Mouse (Mus musculus): ENCODE results near the gene Lce3e. TPM values are rescaled to one million over a fixed set of nuclear protein-coding genes. Genes with fewer than 3 reads are reported as not detected.
A peak's percentile ranks its signal among the peaks of the same experiment; 100 is the strongest.

Lce3e gene
- not detected in 2 replicates for polyA plus RNA-seq (2014; fragmentation: Nextera tagmentation; extraction: Ambion mirVana)

GRCm38 (mm10) chr3:92966761-92967160 is at the start of gene Lce3e:
Lce3e (plus strand) TSS chr3:92967061.
- no peaks in the 10 kb centered on the region for H3K27me3 ChIP-seq (replicated peaks; ENCODE audit: control insufficient read depth, insufficient read depth, low read length)
- no peak for DNase-seq (ENCODE audit: low spot score)
- no peak within 1 kb of the TSS for H3K9ac ChIP-seq (ENCODE audit: low read length)
- no peak within 1 kb of the TSS for H3K4me3 ChIP-seq (ENCODE audit: low read depth, low read length)
- no peak within 1 kb of the TSS for H3K4me2 ChIP-seq (ENCODE audit: low read length)
- no peaks in the 10 kb centered on the region for H3K9me3 ChIP-seq (ENCODE audit: control insufficient read depth, low read length)
- no peaks in the 10 kb centered on the region for H3K4me1 ChIP-seq (replicated peaks; ENCODE audit: control insufficient read depth, insufficient read depth, low read length)
- 85% methylated on average over 2 of the region's 2 CpGs for WGBS
- no peak within 1 kb of the TSS for H3K27ac ChIP-seq (ENCODE audit: low read depth)
- no peaks in the 10 kb centered on the region for H3K36me3 ChIP-seq (ENCODE audit: control insufficient read depth, insufficient read depth, low read length)
- ATAC-seq (replicated peaks; ENCODE audit: low FRiP score, low TSS enrichment, low read depth) = no peak

- H3K27me3 ChIP-seq (replicated peaks; ENCODE audit: control insufficient read depth, insufficient read depth, low read length) = no peaks in the 10 kb centered on the region
- WGBS = 63% methylated on average over 4 of the region's 4 CpGs
- no peaks in the 10 kb centered on the region for H3K9me3 ChIP-seq (ENCODE audit: control insufficient read depth, low read length)
- no peaks in the 10 kb centered on the region for H3K36me3 ChIP-seq (ENCODE audit: control insufficient read depth, insufficient read depth, low read length)
- ATAC-seq (replicated peaks; ENCODE audit: low FRiP score, low TSS enrichment, low read depth) (no peak), DNase-seq (ENCODE audit: low spot score) (no peak)
- no peak overlapping the region for H3K27ac ChIP-seq (ENCODE audit: low read depth)
- no peaks in the 10 kb centered on the region for H3K4me1 ChIP-seq (replicated peaks; ENCODE audit: control insufficient read depth, insufficient read depth, low read length)
- H3K9ac ChIP-seq (ENCODE audit: low read length) = no peak overlapping the region
- no peak overlapping the region for H3K4me2 ChIP-seq (ENCODE audit: low read length)
- H3K4me3 ChIP-seq (ENCODE audit: low read depth, low read length) = no peak overlapping the region
Observed at GRCm38 (mm10) chr3:92920364-92920763, 46.5 kb upstream of the Lce3e start.

- H3K27me3 ChIP-seq (replicated peaks; ENCODE audit: control insufficient read depth, insufficient read depth, low read length) = no peaks in the 10 kb centered on the region
- 74% methylated on average over 2 of the region's 2 CpGs for WGBS
- no peak within 1 kb of the TSS for H3K4me2 ChIP-seq (ENCODE audit: low read length)
- no peak within 1 kb of the TSS for H3K4me3 ChIP-seq (ENCODE audit: low read depth, low read length)
- DNase-seq (ENCODE audit: low spot score) = no peak
- no peak for ATAC-seq (replicated peaks; ENCODE audit: low FRiP score, low TSS enrichment, low read depth)
- H3K27ac ChIP-seq (ENCODE audit: low read depth) = no peak within 1 kb of the TSS
- H3K4me1 ChIP-seq (replicated peaks; ENCODE audit: control insufficient read depth, insufficient read depth, low read length) = no peaks in the 10 kb centered on the region
- H3K9ac ChIP-seq (ENCODE audit: low read length) = no peak within 1 kb of the TSS
- no peaks in the 10 kb centered on the region for H3K9me3 ChIP-seq (ENCODE audit: control insufficient read depth, low read length)
- H3K36me3 ChIP-seq (ENCODE audit: control insufficient read depth, insufficient read depth, low read length) = no peaks in the 10 kb centered on the region
Observed at GRCm38 (mm10) chr3:92926130-92926529, 40.7 kb upstream of the Lce3e start, which contains the start of gene Lce3a. Lce3a (minus strand) TSS chr3:92926230.

DNA sequence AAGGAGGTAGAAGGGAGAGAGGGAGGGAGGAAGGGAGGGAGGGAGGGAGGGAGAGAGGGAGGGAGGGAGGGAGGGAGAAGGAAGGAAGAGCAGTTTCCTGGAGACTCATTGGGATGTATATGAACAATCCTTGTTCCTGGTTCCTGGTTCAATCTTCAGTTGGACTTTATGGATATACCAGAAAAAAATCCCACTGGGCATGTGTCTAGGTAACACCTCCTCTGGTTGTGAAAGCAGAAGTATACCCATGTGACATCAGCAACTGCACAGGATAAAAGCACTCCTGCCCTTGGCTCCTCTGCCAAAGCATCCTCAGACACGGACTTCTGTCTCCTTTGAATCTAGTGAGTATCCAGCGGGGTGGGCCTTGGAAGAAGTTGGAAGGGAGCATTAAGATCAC is 34.2 kb upstream of the Lce3e start, which contains the start of gene Lce3b:
Gene Lce3b (plus strand): TSS at position 301 of the 400 bp plus-strand sequence.
- DNase-seq (ENCODE audit: low spot score) (no peak), ATAC-seq (replicated peaks; ENCODE audit: low FRiP score, low TSS enrichment, low read depth) (no peak)
- Histone ChIP-seq H3K9ac (ENCODE audit: low read length) (no peak within 1 kb of the TSS), H3K4me2 (ENCODE audit: low read length) (no peak within 1 kb of the TSS), H3K27me3 (replicated peaks; ENCODE audit: control insufficient read depth, insufficient read depth, low read length) (no peaks in the 10 kb centered on the region), H3K4me3 (ENCODE audit: low read depth, low read length) (no peak within 1 kb of the TSS), H3K9me3 (ENCODE audit: control insufficient read depth, low read length) (no peaks in the 10 kb centered on the region), H3K4me1 (replicated peaks; ENCODE audit: control insufficient read depth, insufficient read depth, low read length) (no peaks in the 10 kb centered on the region), H3K36me3 (ENCODE audit: control insufficient read depth, insufficient read depth, low read length) (no peaks in the 10 kb centered on the region), H3K27ac (ENCODE audit: low read depth) (no peak within 1 kb of the TSS)
- WGBS = 56% methylated on average over 2 of the region's 2 CpGs

DNA sequence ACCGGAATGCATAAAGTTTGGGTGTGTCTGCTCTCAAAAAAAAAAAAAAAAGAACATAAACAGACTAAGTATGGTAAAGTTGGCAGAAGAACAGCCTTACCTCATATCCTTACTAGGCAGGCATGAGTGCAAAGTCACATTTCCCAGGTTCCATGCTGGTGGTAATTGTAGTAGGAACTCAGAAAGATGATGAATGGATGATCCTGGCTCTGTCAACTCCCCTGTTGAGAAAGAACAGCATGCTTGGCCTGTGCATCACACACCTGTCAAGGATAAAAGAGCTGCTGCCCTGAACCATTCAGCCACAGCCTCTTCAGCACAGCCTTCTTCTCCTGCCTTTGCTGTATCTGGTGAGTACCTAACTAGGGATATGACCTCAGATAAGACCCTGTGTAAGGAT is 22.7 kb upstream of the Lce3e start, which contains the start of gene Lce3c:
Gene Lce3c (plus strand): TSS at position 301 of the 400 bp plus-strand sequence.
- H3K4me1 ChIP-seq (replicated peaks; ENCODE audit: control insufficient read depth, insufficient read depth, low read length) = no peaks in the 10 kb centered on the region
- 74% methylated on average over 1 of the region's 1 CpGs for WGBS
- no peak within 1 kb of the TSS for H3K9ac ChIP-seq (ENCODE audit: low read length)
- H3K36me3 ChIP-seq (ENCODE audit: control insufficient read depth, insufficient read depth, low read length) = no peaks in the 10 kb centered on the region
- no peak for DNase-seq (ENCODE audit: low spot score)
- ATAC-seq (replicated peaks; ENCODE audit: low FRiP score, low TSS enrichment, low read depth) = no peak
- no peak within 1 kb of the TSS for H3K4me3 ChIP-seq (ENCODE audit: low read depth, low read length)
- no peak within 1 kb of the TSS for H3K4me2 ChIP-seq (ENCODE audit: low read length)
- no peaks in the 10 kb centered on the region for H3K9me3 ChIP-seq (ENCODE audit: control insufficient read depth, low read length)
- no peak within 1 kb of the TSS for H3K27ac ChIP-seq (ENCODE audit: low read depth)
- H3K27me3 ChIP-seq (replicated peaks; ENCODE audit: control insufficient read depth, insufficient read depth, low read length) = no peaks in the 10 kb centered on the region

DNA sequence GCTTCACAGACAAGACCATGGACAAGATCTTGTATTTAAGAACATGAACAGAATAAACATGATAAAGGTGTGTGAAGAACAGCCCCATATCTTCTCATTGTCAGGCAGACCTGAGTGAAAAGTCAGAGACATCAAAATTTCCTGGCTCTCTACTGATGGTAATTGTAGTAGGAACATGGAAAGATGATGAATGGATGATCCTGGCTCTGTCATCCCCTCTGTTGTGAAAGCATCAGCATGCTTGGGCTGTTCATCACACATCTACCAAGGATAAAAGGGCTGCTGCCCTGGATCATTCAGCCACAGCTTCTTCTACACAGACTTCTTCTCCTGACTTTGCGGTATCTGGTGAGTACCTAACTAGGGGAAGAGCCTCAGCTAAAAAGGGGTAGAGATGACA is 9.8 kb upstream of the Lce3e start, which contains the start of gene Lce3d:
Gene Lce3d (plus strand): TSS at position 301 of the 400 bp plus-strand sequence.
- Histone ChIP-seq H3K9me3 (ENCODE audit: control insufficient read depth, low read length) (no peaks in the 10 kb centered on the region), H3K9ac (ENCODE audit: low read length) (no peak within 1 kb of the TSS), H3K27ac (ENCODE audit: low read depth) (no peak within 1 kb of the TSS), H3K27me3 (replicated peaks; ENCODE audit: control insufficient read depth, insufficient read depth, low read length) (no peaks in the 10 kb centered on the region), H3K4me2 (ENCODE audit: low read length) (no peak within 1 kb of the TSS), H3K4me1 (replicated peaks; ENCODE audit: control insufficient read depth, insufficient read depth, low read length) (no peaks in the 10 kb centered on the region), H3K4me3 (ENCODE audit: low read depth, low read length) (no peak within 1 kb of the TSS), H3K36me3 (ENCODE audit: control insufficient read depth, insufficient read depth, low read length) (no peaks in the 10 kb centered on the region)
- WGBS = 96% methylated on average over 1 of the region's 1 CpGs
- ATAC-seq (replicated peaks; ENCODE audit: low FRiP score, low TSS enrichment, low read depth) (no peak), DNase-seq (ENCODE audit: low spot score) (no peak)

GRCm38 (mm10) chr3:92978484-92978883 is 11.6 kb downstream of the Lce3e start:
- Histone ChIP-seq H3K27me3 (replicated peaks; ENCODE audit: control insufficient read depth, insufficient read depth, low read length) (no peaks in the 10 kb centered on the region), H3K9ac (ENCODE audit: low read length) (no peak overlapping the region), H3K4me1 (replicated peaks; ENCODE audit: control insufficient read depth, insufficient read depth, low read length) (no peaks in the 10 kb centered on the region), H3K27ac (ENCODE audit: low read depth) (no peak overlapping the region), H3K4me3 (ENCODE audit: low read depth, low read length) (no peak overlapping the region), H3K4me2 (ENCODE audit: low read length) (no peak overlapping the region), H3K36me3 (ENCODE audit: control insufficient read depth, insufficient read depth, low read length) (no peaks in the 10 kb centered on the region), H3K9me3 (ENCODE audit: control insufficient read depth, low read length) (no peaks in the 10 kb centered on the region)
- no peak for ATAC-seq (replicated peaks; ENCODE audit: low FRiP score, low TSS enrichment, low read depth)
- no peak for DNase-seq (ENCODE audit: low spot score)
- WGBS = 80% methylated on average over 2 of the region's 2 CpGs

DNA sequence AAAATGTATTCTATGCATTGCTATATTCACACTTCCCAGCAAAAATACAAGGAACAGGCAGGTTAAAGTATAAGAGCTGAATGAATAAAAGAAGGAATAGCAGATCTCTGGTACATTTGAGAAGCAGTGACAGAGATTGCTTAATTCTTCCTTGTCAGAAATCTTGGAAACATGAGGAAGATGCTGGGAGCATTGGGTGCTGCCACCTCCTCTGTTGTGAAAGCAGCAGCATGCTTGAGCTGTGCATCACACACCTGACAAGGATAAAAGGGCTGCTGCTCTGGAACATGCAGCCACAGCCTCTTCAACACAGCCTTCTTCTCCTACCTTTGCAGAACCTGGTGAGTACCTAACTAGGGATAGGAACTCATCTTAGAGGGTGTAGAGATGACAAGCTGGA is 25.1 kb downstream of the Lce3e start, which contains the start of gene Lce3f:
Gene Lce3f (plus strand): TSS at position 301 of the 400 bp plus-strand sequence.
- H3K4me1 ChIP-seq (replicated peaks; ENCODE audit: control insufficient read depth, insufficient read depth, low read length) = no peaks in the 10 kb centered on the region
- ATAC-seq (replicated peaks; ENCODE audit: low FRiP score, low TSS enrichment, low read depth) = no peak

DNA sequence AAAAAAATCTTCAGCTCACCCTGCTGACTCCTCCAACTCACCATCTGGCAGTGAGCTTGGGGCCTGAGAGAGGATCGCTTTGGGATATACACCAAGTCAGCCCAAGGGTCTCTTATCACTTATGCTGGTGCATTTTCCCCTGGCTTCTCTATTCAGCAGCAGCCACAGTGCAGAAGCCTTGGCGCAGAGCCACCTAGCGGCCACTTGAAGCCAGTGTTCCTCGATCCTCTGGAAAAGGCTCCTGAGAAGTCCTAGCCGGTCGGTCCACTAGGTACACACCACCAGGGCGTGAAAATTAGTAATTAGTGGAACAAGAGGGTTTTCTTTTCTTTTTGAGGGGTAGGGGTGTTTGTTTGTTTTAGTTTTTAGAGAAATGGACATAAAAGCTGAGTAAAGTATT is 31.8 kb downstream of the Lce3e start:
- DNase-seq (ENCODE audit: low spot score) (peak; percentile 79), ATAC-seq (replicated peaks; ENCODE audit: low FRiP score, low TSS enrichment, low read depth) (peak; percentile 78; the same call in 1 of the 2 replicates)
- H3K27ac ChIP-seq (ENCODE audit: low read depth) = no peak overlapping the region
- no peaks in the 10 kb centered on the region for H3K36me3 ChIP-seq (ENCODE audit: control insufficient read depth, insufficient read depth, low read length)
- no peak overlapping the region for H3K4me2 ChIP-seq (ENCODE audit: low read length)
- no peak overlapping the region for H3K9ac ChIP-seq (ENCODE audit: low read length)
- H3K4me3 ChIP-seq (ENCODE audit: low read depth, low read length) = no peak overlapping the region
- no peaks in the 10 kb centered on the region for H3K27me3 ChIP-seq (replicated peaks; ENCODE audit: control insufficient read depth, insufficient read depth, low read length)
- 6% methylated on average over 7 of the region's 7 CpGs for WGBS
- no peaks in the 10 kb centered on the region for H3K4me1 ChIP-seq (replicated peaks; ENCODE audit: control insufficient read depth, insufficient read depth, low read length)
- H3K9me3 ChIP-seq (ENCODE audit: control insufficient read depth, low read length) = no peaks in the 10 kb centered on the region

More for the DNA sequence above, 25.1 kb downstream of the Lce3e start, which contains the start of gene Lce3f:
- Histone ChIP-seq H3K27me3 (replicated peaks; ENCODE audit: control insufficient read depth, insufficient read depth, low read length) (no peaks in the 10 kb centered on the region), H3K4me3 (ENCODE audit: low read depth, low read length) (no peak within 1 kb of the TSS), H3K4me2 (ENCODE audit: low read length) (no peak within 1 kb of the TSS), H3K9me3 (ENCODE audit: control insufficient read depth, low read length) (no peaks in the 10 kb centered on the region), H3K27ac (ENCODE audit: low read depth) (no peak within 1 kb of the TSS), H3K36me3 (ENCODE audit: control insufficient read depth, insufficient read depth, low read length) (no peaks in the 10 kb centered on the region), H3K9ac (ENCODE audit: low read length) (no peak within 1 kb of the TSS)
- DNase-seq (ENCODE audit: low spot score) = no peak
